Mouse (Mus musculus): ENCODE measurements at regions not wholly inside any gene's neighbourhood (a gene's known extent, or its start where the extent isn't known, plus 50 kb on each side); places are given as distances from the start of the nearest gene placed in this dataset.

DNA sequence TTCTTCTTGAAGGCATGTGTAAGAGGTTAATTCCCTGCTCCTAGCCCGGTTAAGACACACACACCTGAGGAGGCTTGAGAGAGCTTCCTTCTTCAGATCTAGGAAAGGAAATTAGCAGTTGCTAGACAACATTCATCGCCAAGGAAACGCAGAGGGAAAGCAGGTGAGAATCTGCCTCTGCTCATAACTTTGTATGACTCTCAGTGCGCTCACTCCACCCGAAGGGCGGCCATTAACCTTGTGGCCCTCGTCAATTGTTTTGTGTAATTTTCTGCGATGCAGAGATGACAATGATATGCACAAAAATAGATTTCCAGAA is 105.3 kb upstream of the Sgk1 start:
- no peak for DNase-seq

DNA sequence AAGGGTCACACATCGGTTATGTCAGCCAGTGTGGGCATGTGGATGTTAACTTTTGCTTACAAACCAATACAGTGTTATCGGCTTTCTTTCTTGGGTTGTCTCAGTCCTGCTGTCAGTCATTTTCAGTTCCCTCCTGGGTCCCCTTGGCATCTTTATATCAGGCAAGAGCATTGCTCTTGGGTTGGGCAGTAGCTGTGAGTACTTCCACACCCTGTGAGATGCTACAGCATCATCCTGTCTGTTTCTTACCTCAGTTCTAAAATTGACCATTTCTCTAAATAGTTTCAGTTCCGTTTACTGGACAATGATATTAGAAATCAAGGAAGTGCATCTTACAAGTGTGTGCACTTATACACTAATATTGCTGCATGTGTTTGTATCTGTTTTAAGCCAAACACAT is 104.9 kb upstream of the Sgk1 start:
- no peak for DNase-seq

DNA sequence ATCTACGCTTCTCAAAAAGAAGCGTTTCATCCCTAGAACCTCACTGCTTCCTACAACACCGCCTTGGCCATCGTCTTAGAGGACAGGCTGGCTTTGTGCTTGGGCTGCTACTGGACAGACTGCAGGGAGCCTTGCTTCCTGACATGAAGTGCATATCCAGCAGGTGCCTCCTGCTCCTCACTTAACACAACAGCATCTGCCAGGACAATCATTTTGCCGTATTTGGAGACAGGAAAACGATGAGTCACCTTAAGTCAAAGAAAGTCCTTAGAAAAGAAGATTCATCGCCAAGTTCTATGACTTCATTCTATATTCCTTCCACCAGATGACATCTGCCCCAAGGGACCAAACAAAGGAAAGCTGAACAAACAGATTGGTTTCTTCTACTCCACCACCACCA is 98.5 kb upstream of the Sgk1 start:
- peak; percentile 19 for DNase-seq

DNA sequence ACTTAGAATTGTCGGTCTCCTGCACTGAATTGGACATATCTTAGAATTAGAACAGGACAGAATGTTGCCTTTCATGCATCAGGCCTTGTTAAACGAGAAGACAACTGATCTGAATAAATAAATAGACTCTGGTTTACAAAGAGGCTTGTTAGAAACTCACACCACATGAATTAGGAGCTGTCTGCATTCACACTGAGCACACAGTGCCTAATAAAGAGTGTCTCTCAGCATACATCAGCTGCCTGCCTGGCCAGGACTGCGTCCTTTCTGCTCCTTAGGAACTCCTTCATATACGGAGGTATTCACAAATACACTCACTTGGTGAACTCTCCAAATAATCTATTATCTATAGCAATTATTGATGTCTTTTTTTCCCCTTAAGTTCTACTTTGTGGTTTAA is 96.9 kb upstream of the Sgk1 start:
- DNase-seq = no peak

DNA sequence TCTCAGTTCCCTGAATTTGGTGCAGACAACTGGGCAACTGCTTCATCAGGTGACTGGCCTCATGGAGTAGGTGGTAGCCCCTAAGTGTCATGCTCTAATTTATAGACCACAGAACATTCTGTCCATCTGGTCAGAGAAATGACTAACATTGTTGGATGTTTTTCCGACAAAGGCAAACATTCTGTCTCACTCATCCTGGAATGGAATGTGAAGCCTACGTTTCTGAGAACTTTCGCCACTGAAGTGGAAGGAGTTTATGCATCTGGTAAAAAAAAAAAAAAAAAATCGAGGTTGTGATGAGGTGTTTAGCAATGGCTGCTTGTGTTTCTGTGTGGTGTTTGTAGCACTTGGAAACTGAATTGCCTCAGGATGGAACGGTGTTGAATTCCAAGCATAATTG is 96.2 kb upstream of the Sgk1 start:
- DNase-seq = no peak

DNA sequence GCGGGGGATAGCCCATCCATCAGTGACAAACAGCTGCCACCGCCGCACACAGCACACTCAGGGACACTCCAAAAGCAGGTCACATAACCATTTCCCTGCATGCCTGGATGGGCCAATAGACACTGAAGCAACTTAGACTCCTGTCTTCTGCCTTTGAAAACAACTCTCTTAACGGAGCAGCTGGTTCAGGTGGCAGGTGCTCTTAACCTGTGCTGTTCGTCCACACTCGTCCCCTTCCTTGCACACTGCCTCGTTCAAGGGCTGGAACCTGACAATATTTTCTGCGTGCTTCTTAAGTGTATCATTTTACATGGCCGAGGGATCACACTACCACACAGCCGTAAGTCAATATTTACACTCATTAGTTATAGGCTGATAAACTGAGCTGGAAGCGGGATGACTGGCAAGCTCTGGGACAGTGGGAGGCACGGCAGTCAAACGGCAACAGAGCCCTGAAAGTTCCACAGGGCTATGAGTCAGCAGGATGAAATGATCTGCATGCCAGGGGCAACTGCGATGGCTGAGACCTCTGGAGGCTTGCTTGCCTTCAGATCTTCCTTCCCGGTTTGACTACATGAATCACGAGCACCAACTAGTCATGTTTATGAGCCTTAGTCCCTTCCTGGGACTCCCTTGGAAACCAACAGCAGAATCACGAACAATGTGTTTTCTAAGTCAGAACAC is 92.0 kb upstream of the Sgk1 start:
- DNase-seq = peak; percentile 45

DNA sequence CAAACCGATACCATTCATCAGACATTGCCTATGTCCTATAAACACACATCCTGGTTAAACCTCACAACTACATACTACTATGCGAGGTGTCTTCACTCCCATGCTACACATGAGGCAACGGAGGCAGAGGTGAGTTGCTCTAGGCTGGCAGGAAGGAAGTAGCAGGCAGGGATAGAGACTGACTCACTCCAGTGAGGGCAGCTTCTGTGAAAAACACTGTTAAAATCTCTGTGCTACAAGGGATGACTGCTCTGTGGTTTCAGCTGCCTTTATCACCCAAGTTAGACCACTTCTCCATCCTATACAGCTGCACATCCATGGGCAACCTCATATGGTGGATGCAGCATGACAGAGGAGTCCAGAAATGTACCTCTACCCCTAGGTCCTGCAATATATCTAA is 91.0 kb upstream of the Sgk1 start:
- DNase-seq = no peak

DNA sequence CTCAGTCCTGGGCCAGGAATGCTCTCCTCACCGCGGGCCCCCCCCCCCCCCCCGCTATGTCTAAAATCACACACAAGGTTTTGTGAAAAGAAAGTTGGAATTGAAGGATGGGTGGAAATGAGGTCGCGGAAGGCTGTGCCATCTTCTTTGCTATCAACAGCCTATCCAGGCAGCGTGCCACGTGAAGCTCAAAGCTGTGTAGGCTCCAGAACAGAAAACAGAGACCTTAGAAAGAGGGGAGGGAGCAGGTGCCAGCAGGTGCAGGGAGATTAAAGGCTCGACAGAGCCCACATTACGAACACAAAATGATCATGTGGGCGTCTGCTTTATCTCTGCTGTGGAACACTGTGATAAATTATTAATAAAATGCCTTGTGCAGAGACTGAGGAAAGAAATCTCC is 89.6 kb upstream of the Sgk1 start:
- no peak for DNase-seq

DNA sequence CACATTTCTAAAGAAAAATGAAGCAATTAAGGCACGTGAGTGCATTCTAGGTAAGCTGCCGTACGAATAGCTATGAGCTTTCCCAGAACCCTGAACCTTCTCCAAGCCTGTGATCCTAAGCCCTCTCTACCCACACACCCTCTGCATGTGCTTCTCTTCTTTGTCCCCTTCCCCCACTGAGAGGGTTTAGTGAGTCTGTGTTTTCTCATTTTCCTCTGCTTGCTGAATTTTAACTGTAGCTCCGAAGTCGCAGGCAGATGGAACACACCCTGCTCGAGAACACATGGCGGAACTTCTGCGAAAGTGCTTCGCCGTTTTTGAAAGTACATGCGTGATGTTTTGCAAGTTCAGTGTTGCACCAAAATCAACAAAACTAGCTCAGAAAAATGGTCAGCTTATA is 88.3 kb upstream of the Sgk1 start:
- no peak for DNase-seq

DNA sequence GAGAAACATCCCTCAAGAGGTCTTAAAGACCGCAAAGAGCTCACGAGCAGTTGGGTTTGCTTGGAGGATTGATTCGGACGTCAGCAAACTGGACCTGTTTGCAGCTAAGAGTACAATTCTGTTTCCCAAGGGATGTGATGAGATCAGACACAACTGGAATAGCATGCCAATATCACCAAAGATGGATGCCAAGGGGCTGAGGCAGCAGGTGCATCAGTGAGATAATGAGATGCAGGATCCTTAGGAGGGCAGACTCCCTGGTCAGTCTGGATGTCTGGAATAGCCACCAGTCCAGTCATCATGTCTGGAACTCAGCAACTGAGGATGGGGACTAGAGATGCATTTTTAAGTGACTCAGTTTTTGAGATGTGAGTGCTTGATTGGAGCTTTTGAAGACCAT is 85.6 kb upstream of the Sgk1 start:
- DNase-seq = no peak

DNA sequence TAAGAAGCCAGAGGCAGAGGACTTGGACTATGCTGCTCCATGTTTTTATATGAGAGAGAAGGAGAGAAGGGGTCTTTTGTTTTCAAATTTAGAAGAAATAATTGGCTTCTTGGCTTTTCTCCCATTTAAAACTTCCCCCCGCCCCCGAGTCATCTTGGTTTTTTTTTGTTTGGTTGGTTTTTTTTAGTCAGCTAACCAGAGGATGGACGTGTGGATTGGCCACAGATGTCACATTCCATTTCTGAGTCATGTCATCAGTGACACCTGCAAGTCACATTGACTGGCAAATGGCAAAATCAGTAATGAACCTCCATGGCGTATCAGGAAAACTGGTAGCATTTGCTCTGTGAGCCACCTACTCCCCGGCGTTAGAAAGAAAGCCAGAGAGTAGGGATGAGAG is 83.9 kb upstream of the Sgk1 start:
- DNase-seq = no peak

DNA sequence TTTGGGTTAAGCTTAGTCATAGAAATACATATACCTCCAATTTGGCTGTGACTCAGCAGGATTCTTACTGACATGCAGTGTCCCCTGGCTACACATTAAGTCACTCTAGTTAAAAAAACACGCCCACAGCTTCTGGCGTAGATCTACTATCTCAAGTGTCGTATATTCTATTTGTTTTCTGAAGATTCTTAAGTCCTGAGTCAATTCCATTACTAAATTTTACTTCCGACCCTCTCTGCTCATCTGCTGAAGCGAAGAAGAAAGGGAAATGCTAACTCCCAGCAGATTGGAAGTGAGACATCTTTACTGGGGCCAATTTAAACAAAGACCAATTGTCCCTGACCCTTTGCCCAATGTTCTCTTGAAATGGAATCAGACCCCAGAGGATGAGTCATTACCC is 80.4 kb upstream of the Sgk1 start:
- DNase-seq = no peak

DNA sequence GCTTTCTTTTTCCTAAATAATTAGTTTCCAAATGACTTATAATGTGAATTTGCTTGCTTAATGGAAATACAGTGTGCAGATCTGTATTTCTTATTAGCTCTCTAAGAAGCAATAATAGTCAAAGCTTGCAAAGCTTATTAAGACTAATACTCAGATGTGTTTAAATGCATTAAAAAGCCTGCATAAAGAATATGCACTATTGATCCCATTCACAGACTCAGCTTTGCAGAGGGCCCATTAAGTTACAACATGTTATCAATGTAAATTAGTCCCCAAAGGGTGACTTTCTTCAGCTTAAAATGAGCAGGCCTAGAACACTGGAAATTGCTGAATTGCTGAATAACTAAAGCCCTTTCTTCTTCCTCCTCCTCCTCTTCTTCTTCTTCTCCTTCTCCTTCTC is 78.8 kb upstream of the Sgk1 start:
- no peak for DNase-seq

DNA sequence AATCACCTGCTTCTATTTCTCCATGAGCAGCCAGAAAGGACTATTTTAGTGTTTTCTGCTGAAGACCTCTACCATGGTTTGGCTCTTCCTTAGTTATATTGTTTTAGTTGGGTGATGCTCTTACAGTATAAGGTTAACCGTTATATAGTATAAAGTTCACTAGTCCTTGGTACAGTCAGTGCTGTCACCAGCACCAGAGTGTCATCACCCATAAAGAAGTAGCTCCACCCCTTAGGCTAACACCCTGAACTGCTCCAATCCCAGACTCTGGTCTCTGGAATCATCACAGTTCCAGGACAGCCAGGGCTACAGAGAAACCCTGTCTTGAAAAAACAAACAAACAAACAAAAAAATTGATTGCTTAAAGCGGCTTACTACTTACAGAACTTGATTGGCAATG is 77.2 kb upstream of the Sgk1 start:
- no peak for DNase-seq

DNA sequence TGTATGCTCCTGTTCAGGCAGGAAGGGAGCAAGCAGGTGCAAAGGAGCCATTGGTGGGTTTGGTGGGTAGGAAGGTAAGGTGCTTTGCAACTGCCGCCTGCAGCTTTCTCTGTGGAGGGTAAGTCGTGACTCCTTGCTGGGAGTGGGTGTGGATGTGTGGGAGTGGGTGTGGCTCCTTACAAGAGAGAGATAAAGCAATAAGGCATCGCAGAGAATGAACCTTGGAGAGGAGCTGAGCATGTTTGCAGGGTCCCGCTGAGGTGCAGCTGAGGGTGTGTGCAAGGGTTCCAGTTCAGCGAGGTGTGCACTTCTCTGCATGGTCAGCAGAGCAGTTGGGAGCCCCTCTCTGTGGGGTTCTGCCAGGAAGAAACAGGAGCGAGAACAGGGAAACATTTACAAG is 76.4 kb upstream of the Sgk1 start:
- no peak for DNase-seq

DNA sequence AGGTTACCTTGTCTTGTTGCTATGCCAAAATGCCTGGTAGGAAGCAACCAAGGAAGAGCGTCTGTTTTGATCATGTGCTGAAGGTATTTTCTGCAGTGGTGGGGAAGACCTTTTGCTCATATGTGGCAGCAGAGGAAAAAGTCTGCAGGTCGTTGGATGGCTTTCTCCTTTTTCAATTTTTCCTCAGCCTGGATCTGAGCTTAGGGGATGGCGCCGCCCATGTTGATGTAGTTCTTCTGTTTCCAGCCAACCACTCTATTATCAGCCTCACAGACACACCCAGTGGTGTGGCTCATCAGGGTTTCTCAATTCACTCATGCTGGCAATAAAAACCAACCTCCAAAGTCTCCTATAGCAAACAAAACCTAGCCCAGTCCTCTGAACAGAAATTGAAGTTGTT is 75.3 kb upstream of the Sgk1 start:
- DNase-seq = no peak

DNA sequence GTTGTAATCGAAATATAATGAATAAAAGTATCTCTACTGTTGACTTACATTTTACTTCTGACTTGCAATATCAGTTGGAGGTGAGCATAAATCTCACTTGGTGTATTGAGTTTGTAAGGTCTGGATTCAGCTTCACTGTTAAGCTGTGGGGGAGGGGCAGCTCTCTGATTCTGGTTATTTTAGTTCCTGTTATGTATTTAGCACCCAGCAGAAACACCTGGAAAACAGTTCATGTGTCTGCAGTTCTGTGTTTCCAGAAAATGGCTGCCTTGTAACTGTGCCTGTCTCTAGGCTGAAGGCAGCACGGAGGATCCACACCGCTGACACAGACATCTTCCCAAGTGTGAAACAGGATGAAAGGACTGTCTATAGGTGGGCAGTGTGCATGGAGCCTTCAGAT is 62.3 kb upstream of the Sgk1 start:
- no peak for DNase-seq

DNA sequence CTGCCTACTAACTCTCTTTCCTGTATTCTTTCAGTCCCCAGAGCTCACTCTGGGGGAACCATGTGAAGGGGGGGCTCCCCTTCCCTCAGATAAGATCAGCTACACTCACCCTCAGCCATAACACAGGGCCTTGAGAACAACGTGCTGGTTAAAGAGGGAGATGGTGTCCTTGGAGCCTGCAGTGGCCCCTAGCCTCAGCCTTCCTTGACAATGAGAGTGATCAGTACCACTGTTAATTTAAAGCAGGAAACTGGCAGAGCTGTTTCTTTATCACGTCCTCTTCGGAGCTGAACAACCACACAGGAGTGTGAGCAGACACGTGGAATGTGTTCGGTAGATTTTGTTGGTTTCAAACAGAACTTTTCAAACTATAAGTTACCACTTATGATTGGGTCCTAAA is 60.6 kb upstream of the Sgk1 start:
- no peak for DNase-seq

DNA sequence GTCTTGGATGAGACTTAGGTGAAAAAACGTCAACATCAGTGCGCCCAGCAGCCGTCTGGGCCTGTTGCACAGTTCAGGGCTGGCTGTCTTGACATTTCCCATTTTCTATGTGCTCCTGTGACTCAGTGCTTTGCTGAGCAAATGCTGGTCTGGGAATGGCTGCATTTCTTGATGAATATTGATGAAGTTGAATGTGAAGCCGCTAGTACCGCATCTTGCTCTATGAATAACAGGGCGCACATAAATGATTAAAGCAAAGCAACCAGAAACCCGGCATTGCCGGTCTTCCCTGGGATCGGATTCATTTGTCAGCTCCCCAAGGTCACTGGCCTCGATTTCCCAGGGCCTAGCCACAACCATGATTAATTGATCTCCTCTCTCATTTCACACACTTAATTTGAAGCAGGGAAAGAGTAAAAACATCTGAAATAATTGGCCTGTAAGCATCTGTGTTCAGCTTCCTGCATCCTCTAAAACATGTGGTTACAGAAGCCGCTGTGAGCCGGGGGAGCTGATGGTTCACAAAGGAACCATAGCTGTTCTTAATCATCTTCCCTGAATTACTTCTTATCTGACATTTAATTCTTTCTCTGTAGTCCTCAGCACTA is 57.5 kb upstream of the Sgk1 start:
- no peak for DNase-seq

DNA sequence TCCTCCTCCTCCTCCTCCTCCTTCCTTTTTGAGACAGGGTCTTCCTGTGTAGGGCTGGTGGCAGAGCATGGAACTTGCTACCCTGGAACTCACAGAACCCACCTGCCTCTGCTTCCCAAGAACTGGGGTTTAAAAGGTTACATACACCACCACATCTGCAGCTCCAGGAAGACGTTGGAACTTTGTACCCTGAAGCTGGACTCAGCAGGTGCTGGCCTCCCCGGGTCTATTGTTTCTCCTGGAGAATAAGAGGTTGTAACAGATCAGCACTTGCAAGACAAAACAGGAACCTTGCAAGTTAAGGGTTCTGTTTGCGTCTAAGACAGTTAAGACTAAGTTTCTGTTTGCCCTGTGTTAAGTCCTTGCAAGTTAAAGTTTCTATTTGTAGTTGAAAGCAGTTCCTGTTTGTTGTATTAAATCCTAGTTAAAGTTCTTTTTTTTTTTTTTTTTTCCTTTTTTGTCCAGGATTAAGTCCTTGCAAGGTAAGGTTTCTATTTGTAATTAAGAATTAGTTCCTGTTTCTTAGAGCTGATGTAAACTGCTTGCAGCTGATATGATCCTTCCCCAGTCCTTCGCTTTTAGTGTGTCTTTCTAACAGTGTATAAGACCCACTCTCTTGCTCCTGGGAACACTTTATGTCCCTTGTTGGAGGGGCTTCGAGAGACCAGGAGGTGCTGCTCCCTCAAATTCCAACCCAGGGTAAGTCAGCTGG is 55.0 kb upstream of the Sgk1 start:
- DNase-seq = no peak

DNA sequence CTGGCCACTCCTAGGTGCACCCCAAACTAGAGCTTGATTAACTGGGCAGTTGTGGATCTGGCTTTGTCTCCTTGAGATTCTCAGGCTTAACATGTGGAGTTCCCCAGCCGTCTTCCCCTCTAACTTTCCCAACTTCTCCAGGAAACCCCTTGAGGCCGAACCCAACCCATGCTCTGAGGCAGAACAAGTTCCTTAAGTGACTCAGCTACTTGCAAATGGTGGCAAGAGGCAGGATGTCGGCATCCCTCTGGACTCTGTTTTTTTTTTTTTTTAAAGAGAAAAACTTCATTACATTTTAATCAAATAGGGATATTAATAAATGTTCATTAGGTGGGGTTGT is 54.5 kb upstream of the Sgk1 start:
- DNase-seq = no peak

DNA sequence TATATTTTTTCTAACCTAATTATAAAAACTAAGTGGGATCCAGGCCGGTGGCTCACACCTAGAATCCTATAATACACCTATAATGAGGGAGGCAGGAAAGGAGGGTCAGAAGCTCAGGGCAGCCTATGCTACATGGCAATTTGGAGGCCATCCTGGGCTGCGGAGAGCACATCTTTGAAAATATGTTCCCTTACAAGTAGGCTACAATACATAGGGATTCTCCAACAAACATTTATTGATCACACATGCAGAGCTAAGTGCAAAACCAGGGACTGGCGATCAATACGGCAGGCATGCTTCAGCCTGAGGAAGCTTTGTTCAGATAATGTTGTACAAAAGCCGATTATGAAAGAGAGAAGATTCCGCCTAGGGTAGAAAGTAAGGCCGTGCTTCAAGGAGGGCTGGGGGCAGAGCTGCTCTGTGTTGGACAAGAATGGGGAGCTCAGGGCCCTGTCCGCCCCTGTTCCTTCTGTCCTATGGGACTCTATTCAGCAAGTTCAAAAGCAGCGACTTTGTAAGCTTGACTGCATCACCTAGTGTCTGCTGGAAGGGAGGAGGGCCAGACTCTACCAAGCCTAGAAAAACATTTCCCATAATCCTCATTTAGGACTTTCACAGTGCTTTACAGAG is 53.4 kb upstream of the Sgk1 start:
- no peak for DNase-seq

DNA sequence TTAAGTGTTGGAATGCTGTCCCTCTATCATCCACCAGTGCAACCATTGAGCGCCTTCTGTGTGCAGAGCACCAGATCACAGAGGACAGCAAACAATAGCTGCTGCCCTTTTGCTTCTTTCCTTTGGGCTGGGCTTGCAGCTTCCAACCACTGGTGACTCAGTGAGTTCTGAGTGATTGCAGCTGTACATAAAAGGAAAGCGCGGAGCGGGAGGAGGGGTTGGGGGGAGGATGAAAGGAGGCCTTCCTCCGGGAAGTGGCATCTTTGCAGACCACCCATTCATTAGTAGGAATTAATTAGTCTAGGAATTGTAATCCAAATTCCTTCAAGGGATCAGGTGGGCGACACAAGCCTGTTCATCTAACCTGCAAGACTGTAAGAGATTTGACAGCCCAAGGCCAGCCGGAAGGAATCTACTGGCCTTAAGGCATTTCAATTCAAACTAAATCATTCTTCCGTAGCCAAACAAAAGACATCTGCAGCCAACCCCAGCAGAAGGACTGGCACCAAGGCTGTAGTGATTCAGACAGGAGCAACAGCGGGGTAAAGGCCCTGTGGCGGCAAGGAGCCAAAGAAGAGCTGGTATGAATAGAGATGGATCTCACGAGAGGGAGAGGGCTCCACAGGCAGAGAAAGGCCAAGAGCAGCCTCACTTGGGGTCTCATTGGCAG is 52.8 kb upstream of the Sgk1 start:
- no peak for DNase-seq

All from gastrocnemius, postnatal 25 days (tissue).